Mouse (Mus musculus): ENCODE measurements around the gene Gpr107. TPM values are rescaled to one million over a fixed set of nuclear protein-coding genes. Genes with fewer than 3 reads are reported as not detected.

The Gpr107 gene
- polyA plus RNA-seq, 1 experiment from 2014 or later, result 41.4 TPM

GRCm38 (mm10) chr2:31189654-31190053 is 37.5 kb downstream of the Gpr107 start:
- Histone ChIP-seq H3K36me3 (replicated peaks) (peaks cover 80% of the 10 kb centered on the region), H3K27me3 (no peaks in the 10 kb centered on the region), H3K27ac (no peak overlapping the region), H3K4me1 (no peaks in the 10 kb centered on the region), H3K4me2 (no peak overlapping the region), H3K9ac (no peak overlapping the region), H3K9me3 (no peaks in the 10 kb centered on the region), H3K4me3 (replicated peaks) (no peak overlapping the region)
- 94% methylated on average over 3 of the region's 3 CpGs for WGBS
- no peak for ATAC-seq (ENCODE audit: low FRiP score)

DNA sequence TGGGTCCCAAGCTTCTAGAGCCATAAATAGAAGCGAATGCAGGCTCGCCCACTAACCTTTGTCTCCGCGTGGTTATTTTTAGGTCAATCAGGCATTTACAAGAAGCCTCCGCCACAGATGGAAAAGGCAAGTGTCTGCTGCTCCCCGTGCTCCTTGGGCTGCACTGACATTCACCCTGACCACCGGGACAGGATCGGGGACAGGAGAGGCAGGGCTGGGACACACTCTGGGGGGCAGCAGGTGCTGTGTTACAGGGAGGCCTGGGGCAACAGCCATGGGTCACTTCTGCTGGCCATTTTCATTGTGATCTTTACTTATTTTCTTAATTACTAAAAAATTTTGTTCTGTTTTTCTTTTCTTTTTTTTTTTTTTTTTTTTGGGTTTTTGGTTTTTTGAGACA is 39.6 kb downstream of the Gpr107 start:
- 94% methylated on average over 8 of the region's 8 CpGs for WGBS
- ATAC-seq (ENCODE audit: low FRiP score), result no peak

DNA sequence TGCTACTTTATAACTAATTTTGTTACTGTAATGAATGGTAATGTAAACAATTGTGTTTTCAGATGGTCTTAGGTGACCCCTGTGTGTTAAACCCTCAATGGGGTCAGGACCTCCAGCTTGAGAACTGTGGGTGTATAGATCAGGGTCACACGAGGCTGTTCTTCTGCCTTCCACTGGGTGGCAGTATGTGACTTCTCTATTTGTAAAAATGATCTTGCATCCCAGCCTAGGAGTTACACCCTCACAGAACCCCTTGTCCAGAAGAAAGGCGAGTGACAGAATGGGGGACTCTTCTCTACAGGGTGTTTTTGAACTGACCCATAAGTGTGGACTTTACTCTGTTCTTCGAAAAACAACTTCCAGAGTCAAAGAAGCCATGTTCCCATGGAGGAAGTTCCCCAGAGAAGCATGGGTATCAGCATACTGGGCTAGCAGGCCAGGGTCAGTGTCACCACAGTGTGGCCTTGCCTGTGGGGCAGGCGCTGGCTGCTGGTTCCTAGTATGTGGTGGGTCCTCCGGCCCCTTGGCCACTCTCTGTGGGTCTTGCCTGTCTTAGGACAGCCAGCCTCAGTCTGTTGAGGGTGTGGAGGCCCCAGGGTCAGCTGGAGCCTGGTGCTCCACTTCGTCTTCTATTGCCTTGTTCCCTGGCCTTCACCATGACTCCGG is 42.4 kb downstream of the Gpr107 start:
- H3K4me2 ChIP-seq, result no peak overlapping the region
- peaks cover 65% of the 10 kb centered on the region for H3K36me3 ChIP-seq (replicated peaks)
- no peak overlapping the region for H3K4me3 ChIP-seq (replicated peaks)
- no peaks in the 10 kb centered on the region for H3K27me3 ChIP-seq
- H3K9ac ChIP-seq, result no peak overlapping the region
- no peak overlapping the region for H3K27ac ChIP-seq
- H3K4me1 ChIP-seq, result no peaks in the 10 kb centered on the region
- no peaks in the 10 kb centered on the region for H3K9me3 ChIP-seq
- peak; percentile 63; the same call in 1 of the 2 replicates for ATAC-seq (ENCODE audit: low FRiP score)
- WGBS, result 68% methylated on average over 7 of the region's 7 CpGs

More for the DNA sequence above, 39.6 kb downstream of the Gpr107 start:
- Histone ChIP-seq H3K4me3 (replicated peaks) (no peak overlapping the region), H3K9ac (no peak overlapping the region), H3K4me1 (no peaks in the 10 kb centered on the region), H3K27me3 (no peaks in the 10 kb centered on the region), H3K4me2 (no peak overlapping the region), H3K9me3 (no peaks in the 10 kb centered on the region), H3K36me3 (replicated peaks) (peaks cover 69% of the 10 kb centered on the region), H3K27ac (no peak overlapping the region)

DNA sequence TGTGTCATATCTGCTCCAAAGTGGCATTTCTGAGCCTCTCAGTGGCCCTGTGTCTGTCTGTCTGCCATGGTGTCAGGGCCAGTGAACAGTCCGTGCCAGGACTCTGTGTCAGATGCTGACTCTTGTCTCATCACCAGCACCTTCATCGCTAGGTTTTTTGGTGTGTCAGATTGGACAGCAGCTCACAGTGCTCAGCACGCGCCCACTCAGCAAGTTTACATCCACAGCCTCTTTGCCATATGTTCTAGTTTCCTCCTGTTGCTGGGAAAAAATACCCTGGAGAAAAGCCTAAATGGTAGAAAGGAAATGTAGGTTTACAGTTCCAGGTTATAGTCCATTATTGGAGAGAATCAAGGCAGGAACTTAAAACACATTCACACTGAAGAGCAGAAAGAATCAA is 46.5 kb downstream of the Gpr107 start:
- Histone ChIP-seq H3K9ac (no peak overlapping the region), H3K27ac (no peak overlapping the region), H3K9me3 (no peaks in the 10 kb centered on the region), H3K4me2 (no peak overlapping the region), H3K4me1 (no peaks in the 10 kb centered on the region), H3K4me3 (replicated peaks) (no peak overlapping the region), H3K27me3 (no peaks in the 10 kb centered on the region), H3K36me3 (replicated peaks) (peaks cover 33% of the 10 kb centered on the region)
- 98% methylated on average over 4 of the region's 4 CpGs for WGBS
- no peak for ATAC-seq (ENCODE audit: low FRiP score)

DNA sequence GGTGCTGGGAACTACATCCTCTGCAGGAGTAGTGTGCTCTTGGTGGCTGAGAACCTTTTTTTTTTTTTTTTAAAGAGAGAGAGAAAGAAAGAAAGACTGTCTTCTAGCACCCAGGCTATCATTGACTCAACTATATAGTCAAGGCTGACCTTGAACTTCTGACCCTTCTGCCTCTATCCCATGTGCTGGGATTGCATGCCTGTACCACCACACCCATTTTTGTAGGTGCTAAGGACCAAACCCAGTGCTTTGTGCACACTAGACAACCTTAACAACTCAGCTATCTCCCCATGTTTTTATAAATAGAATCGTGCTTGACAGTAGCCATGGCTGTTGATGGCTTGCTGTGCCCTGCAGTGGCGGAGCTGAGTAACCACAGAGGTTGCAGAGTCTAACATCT is 47.9 kb downstream of the Gpr107 start:
- WGBS, result 93% methylated on average over 2 of the region's 2 CpGs
- H3K4me1 ChIP-seq, result no peaks in the 10 kb centered on the region
- no peaks in the 10 kb centered on the region for H3K27me3 ChIP-seq
- no peak for ATAC-seq (ENCODE audit: low FRiP score)
- no peak overlapping the region for H3K27ac ChIP-seq
- no peak overlapping the region for H3K4me3 ChIP-seq (replicated peaks)
- no peaks in the 10 kb centered on the region for H3K9me3 ChIP-seq
- peaks cover 31% of the 10 kb centered on the region for H3K36me3 ChIP-seq (replicated peaks)
- no peak overlapping the region for H3K9ac ChIP-seq
- no peak overlapping the region for H3K4me2 ChIP-seq

GRCm38 (mm10) chr2:31201851-31202250 is 49.7 kb downstream of the Gpr107 start:
- no peaks in the 10 kb centered on the region for H3K27me3 ChIP-seq
- no peak for ATAC-seq (ENCODE audit: low FRiP score)
- no peak overlapping the region for H3K4me3 ChIP-seq (replicated peaks)
- no peak overlapping the region for H3K27ac ChIP-seq
- H3K9ac ChIP-seq, result no peak overlapping the region
- H3K9me3 ChIP-seq, result no peaks in the 10 kb centered on the region
- H3K4me2 ChIP-seq, result no peak overlapping the region
- H3K4me1 ChIP-seq, result peaks cover 8% of the 10 kb centered on the region; the same call in 1 of the 2 replicates
- WGBS, result 86% methylated on average over 7 of the region's 7 CpGs
- H3K36me3 ChIP-seq (replicated peaks), result peaks cover 24% of the 10 kb centered on the region

DNA sequence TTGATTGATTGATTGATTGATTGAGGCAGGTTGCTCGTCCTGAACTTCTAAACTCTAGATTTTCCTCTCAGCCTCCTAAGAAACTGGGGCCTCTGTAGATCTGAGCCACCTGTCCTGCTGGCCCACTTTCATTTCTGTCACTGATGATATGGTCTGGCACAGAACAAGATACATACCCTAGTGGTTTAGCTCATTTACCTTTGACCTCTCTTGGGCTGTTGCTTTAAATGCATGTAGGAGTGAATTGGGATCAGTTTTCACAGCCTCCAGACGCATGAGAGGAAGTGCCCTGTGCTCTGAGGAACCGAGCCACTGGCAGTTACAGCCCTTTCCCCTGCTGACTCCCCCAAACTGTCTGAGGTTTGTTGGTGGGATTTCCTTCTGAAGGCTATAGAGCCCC is 50.2 kb downstream of the Gpr107 start:
- ATAC-seq (ENCODE audit: low FRiP score), result no peak
- no peaks in the 10 kb centered on the region for H3K9me3 ChIP-seq
- peaks cover 19% of the 10 kb centered on the region for H3K36me3 ChIP-seq (replicated peaks)
- H3K4me2 ChIP-seq, result no peak overlapping the region
- H3K9ac ChIP-seq, result no peak overlapping the region
- no peak overlapping the region for H3K27ac ChIP-seq
- WGBS, result 68% methylated on average over 3 of the region's 3 CpGs
- H3K4me1 ChIP-seq, result peaks cover 8% of the 10 kb centered on the region; the same call in 1 of the 2 replicates
- no peaks in the 10 kb centered on the region for H3K27me3 ChIP-seq
- H3K4me3 ChIP-seq (replicated peaks), result no peak overlapping the region

- Histone ChIP-seq H3K4me3 (replicated peaks) (no peak overlapping the region), H3K9me3 (no peaks in the 10 kb centered on the region), H3K27ac (no peak overlapping the region), H3K36me3 (replicated peaks) (peaks cover 17% of the 10 kb centered on the region), H3K9ac (no peak overlapping the region), H3K27me3 (no peaks in the 10 kb centered on the region), H3K4me2 (no peak overlapping the region), H3K4me1 (peaks cover 8% of the 10 kb centered on the region; the same call in 1 of the 2 replicates)
- no peak for ATAC-seq (ENCODE audit: low FRiP score)
- 84% methylated on average over 4 of the region's 4 CpGs for WGBS
Measured at GRCm38 (mm10) chr2:31202956-31203355, 50.8 kb downstream of the Gpr107 start.

DNA sequence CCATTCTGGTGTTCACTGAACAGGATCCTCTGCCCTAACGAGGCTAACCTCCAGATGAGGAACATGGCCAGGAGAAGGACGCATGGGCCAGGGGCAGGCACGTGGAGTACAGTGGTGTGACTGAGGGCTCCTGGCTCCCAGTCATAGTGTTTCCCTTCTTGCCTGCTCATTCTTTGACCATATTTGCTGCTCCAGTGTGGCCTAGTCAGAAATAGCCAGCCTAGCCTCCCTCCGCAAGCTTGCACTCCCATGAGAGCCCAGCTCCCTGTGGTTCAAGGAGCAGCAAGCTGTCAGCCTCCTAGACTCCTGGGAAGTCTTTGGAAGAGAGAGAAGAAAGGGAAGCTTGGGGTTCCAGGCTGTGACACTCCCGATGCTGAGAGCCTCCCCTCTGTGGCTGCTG is 52.6 kb downstream of the Gpr107 start:
- H3K36me3 ChIP-seq (replicated peaks), result peaks cover 23% of the 10 kb centered on the region
- H3K4me2 ChIP-seq, result no peak overlapping the region
- H3K9me3 ChIP-seq, result no peaks in the 10 kb centered on the region
- peaks cover 8% of the 10 kb centered on the region; the same call in 1 of the 2 replicates for H3K4me1 ChIP-seq
- no peak overlapping the region for H3K9ac ChIP-seq
- no peak overlapping the region for H3K27ac ChIP-seq
- no peak overlapping the region for H3K4me3 ChIP-seq (replicated peaks)
- WGBS, result 84% methylated on average over 5 of the region's 5 CpGs
- H3K27me3 ChIP-seq, result no peaks in the 10 kb centered on the region
- no peak for ATAC-seq (ENCODE audit: low FRiP score)

DNA sequence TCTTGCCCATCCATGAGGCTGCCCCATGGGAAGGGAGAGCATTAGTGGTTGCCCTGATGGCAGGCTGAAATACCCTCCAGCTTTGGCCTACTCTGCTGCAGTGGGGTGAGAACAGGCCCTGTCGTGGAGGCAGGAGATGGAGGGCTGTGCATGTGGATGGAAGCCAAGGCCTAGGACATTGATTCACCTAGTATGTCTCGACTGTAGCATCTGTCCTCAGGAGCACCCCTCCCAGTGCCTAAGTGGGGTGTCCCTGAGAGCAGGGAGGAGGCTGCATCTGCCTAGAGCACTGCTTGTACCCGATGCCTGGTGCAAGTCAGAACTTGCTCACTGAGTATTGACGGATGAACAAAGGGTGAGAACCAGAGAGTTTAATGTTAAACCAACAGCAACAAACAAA is 54.1 kb downstream of the Gpr107 start:
- Histone ChIP-seq H3K9ac (no peak overlapping the region), H3K36me3 (replicated peaks) (peaks cover 34% of the 10 kb centered on the region), H3K4me3 (replicated peaks) (no peak overlapping the region), H3K27ac (no peak overlapping the region), H3K4me2 (no peak overlapping the region), H3K4me1 (peaks cover 17% of the 10 kb centered on the region; the same call in 1 of the 2 replicates), H3K27me3 (no peaks in the 10 kb centered on the region), H3K9me3 (no peaks in the 10 kb centered on the region)
- WGBS, result 86% methylated on average over 4 of the region's 4 CpGs
- ATAC-seq (ENCODE audit: low FRiP score), result no peak

- Histone ChIP-seq H3K4me3 (replicated peaks) (no peak overlapping the region), H3K9me3 (no peaks in the 10 kb centered on the region), H3K4me2 (no peak overlapping the region), H3K27me3 (no peaks in the 10 kb centered on the region), H3K9ac (no peak overlapping the region), H3K4me1 (peaks cover 19% of the 10 kb centered on the region; the same call in 1 of the 2 replicates), H3K27ac (no peak overlapping the region), H3K36me3 (replicated peaks) (peaks cover 35% of the 10 kb centered on the region)
- WGBS, result 53% methylated on average over 8 of the region's 8 CpGs
- ATAC-seq (ENCODE audit: low FRiP score), result no peak
Measured at GRCm38 (mm10) chr2:31206882-31207281, 54.8 kb downstream of the Gpr107 start.

- Histone ChIP-seq H3K4me2 (no peak overlapping the region), H3K4me1 (peaks cover 19% of the 10 kb centered on the region; the same call in 1 of the 2 replicates), H3K9me3 (no peaks in the 10 kb centered on the region), H3K36me3 (replicated peaks) (peaks cover 51% of the 10 kb centered on the region), H3K27me3 (no peaks in the 10 kb centered on the region), H3K27ac (no peak overlapping the region), H3K4me3 (replicated peaks) (no peak overlapping the region), H3K9ac (no peak overlapping the region)
- WGBS, result 92% methylated on average over 13 of the region's 13 CpGs
- ATAC-seq (ENCODE audit: low FRiP score), result no peak
Measured at GRCm38 (mm10) chr2:31208544-31209142, 56.5 kb downstream of the Gpr107 start.

DNA sequence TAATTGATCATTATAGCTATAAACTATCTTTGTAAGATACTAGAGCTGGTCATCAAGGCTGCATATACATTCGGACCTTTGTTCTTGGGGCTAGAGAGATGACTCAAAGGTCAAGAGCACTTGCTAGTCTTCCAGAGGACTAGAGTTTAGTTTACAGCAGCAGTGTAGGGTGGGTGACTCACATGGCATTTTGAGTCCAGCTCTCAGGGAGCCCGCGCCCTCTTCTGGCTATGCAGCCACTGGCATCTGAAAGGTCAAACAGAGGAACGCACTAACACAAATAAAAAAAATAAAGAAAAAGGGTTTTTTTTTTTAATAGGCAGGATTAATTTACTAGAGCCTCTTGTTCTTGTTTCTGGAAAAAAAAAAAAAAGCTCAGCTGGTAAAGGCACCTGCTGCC is 57.4 kb downstream of the Gpr107 start:
- no peak overlapping the region for H3K27ac ChIP-seq
- H3K4me1 ChIP-seq, result peaks cover 19% of the 10 kb centered on the region; the same call in 1 of the 2 replicates
- H3K9me3 ChIP-seq, result no peaks in the 10 kb centered on the region
- WGBS, result 94% methylated on average over 4 of the region's 4 CpGs
- H3K4me3 ChIP-seq (replicated peaks), result no peak overlapping the region
- no peak overlapping the region for H3K9ac ChIP-seq
- H3K27me3 ChIP-seq, result no peaks in the 10 kb centered on the region
- no peak for ATAC-seq (ENCODE audit: low FRiP score)
- H3K4me2 ChIP-seq, result no peak overlapping the region
- peaks cover 58% of the 10 kb centered on the region for H3K36me3 ChIP-seq (replicated peaks)
